Mouse (Mus musculus) cerebellum, adult 9-11 months (tissue): Measurements from ENCODE around the gene Hsph1.

Source experiments
- DNase-seq: peaks from one replicate; pipeline ENCODE4 v3.0.0; 2022

Gene Hsph1

DNA sequence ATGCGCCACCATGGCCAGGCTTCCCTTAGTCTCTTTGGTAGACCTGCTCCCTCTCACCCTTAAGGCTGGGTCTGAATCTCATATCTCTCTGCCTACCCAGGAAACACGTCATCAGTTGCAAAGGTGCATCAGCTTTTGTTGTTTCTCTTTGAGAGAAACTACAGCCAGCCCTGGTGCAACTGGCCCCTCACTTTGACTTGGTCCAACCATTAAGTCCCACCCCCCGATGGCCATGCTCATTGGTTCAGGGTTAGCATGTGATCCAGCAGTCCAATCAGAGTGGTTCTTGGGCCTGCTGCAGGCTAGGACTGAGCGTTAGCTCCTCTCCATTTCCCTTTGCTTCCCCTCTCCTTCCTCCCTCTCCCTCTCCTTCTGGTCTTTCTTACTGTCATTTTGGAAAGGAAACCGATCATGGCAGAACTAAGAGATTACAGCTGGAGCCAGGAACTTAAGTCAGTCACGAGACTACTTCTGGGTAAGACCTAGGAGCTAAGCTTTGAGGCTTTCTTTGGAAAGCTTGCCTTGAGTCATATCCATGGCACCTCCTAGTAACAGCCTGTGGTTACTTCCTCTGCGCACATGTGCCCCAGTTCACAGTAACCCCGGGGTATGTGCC lies 5.2 kb upstream of the Hsph1 start:
- no peak for DNase-seq

DNA sequence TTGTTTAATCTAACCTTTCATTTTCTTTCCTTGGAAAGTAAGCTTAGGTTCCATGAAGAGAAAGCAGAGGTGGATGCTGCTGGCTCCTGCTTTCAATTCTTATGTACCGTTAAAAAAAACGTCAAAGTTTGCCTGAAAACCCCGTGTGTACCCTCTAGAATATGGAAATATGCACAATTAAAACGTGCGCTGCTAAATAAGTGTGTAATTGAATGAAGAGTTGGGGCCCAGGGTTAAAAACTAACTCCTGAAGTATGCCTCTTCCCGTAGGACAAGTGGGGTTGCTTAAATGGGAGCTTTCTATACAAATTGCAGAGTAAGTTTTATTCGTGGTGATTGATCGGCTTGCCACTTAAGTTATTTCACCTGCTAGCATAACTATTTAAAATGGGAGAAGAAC lies 1.1 kb upstream of the Hsph1 start:
- peak; percentile 17 for DNase-seq

DNA sequence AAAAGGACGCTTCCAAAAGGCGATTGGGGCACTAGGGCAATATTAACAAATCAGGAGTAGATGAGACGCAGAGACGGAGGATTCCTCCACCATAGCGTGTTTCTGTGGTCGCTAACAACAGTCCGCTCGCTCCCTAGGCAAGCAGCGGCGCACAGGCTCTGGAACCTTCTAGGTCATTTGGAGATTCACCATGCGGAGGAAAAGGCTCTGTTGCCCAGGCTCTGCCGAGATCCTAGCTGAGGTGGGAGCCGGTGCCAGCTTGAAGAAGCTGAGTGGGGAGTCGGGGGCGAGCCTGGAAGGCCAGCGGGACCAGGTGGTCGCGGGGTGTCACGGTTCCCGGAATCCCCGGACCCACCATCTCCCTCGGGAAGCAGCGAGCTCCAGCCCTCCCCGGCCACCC lies 620 bp downstream of the Hsph1 start:
- DNase-seq, result no peak

DNA sequence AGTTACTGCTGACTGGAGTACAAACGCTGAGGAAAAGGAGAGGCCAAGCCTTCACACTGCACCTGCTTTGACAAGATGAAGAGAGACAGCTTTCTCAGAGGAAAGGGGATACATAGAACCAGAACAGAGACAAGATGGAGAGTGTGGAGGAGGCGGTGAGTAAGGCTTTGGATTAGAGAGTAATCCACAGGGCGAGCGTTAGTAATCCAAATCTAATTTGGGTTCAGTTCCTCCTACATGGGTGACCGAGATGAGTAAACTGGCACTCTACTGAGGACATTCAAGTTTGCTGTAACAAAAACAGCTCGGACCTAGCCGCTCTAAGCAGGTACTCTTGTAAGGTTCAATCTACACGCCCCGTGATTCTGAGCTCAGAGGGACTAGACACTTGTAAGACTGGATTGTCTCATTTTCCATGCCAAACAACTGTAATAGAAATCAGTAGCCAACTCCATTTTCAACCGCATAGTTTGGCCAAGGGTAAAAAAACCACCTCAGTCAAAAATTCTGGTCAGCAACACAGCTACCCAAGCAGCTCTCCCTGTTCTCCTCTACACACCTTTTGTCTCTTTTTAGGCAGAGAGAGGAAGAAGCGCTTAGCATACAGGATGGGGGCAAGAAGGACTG lies 1.7 kb downstream of the Hsph1 start:
- DNase-seq, result no peak

DNA sequence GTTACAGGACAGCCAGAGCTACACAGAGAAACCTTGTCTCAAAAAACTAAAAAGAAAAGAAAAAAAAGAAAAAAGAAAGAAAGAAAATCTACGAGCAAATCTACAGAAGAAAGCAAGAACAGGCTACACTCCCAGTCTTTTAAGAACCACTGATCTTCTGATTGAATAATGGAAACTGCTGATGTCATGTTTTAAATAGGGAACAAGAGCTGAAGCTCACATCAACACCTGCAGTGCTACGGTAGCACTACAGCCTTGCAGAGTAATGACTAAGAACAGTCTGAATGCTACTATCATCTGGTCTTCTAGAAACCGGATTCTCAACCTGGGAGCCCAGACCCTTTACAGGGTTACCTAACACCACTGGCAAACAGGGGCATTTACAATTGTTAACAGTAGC lies 10.6 kb downstream of the Hsph1 start:
- no peak for DNase-seq

DNA sequence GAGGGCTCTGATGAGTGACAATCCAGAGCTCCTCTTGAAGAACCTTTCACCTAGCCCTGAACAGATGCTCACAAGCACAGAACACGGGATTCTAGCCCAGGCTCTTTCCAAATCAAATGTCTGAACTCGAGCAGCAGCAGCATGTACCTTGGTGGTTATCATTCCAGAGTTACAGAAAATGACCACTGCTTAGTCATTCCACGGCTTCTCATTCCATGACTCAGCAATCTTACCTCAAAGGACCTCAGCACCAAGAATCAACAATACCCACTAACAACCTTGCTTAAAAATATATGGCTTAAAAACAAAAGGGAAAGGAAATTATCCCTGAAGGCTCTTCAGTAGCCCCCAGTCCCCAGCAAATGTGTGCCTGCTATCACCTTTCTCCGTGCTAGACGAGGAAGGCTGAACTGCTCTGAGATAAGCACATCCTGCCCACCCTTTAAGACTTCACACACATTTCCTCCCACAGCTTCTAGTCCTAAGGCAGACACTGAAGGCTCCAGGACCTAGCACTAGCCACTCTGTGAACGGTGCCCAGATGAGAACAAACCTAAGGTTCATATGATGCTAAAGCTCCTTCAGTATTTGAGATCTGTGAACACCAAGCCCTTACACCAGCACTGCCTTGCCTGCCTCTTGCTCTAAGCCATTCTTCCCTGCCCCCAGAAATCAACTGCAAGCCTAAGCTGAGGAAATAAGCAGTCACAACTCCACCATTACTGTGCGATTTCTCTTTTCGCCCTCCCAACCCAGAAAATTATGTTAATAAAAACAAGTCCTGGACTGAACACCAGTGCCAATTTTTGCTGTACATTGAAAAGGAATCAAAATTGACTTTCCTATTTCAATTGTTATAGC lies 12.1 kb downstream of the Hsph1 start:
- DNase-seq, result no peak

DNA sequence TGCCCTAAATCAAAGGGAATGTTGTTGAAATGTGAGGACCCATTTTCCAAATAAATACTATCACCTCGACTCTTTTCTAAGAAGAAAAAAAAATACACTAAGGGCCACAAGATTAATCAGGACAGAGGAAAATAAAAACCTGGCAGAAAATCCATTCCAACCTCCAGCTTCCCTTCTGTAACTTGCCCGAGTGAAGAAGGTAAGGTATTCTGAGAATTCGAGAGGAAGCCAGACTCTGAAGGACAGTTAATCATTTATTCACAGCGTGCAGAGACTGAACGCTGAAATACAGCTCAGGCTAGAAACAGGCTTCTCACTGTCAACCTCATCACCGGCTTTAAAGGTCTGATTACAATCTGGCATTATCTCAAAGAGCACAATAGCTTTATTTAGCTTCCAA lies 13.5 kb downstream of the Hsph1 start:
- no peak for DNase-seq

DNA sequence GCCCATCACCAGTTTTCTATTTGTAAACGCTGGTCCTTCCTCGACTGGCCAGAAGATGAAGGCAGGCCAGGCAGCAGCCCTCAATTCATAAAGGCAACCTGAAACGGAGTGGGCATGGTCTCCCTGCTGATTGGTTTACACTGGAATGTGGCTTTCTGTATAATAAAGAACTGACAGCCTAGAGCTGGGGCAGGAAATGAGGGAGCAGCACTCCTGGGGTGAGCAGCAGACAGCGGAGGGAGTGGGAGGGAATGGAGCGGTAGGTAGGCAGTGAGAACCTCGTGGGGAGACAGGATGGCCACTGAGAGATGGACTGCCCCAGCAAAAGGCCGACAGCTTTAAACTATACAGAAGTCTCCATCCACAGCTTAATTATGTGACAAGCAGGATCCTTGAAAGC lies 14.0 kb downstream of the Hsph1 start:
- DNase-seq, result no peak

DNA sequence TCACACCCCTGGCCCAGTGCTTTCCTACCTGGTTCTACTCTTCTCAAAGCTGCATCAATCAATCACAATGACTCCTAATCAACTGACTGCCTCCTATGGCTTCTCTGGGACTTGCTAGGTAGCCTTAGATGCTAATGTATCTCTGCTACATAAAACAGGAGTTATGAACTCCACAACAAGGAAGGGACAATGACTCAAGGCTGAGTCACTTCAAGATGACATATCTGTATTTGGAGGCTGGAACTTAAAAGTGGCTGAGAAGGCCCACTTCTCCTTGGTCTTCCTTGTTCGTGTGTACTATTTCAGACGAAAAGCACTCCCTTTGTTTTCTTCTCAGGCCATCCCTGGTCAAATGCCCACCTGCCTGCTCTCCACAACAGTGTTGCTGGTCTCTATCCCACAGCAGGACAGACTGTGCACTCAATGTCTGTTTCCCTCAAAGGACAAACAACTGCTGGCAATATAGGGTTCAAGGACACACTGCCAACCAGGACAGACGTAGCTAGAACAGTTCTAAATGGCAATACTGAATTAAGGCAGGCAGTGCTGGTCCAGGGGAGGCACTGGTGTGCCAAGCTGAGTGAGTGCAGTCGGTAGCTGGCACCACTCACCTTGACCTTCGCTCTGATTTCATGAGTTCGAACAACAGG lies 18.3 kb downstream of the Hsph1 start:
- no peak for DNase-seq

DNA sequence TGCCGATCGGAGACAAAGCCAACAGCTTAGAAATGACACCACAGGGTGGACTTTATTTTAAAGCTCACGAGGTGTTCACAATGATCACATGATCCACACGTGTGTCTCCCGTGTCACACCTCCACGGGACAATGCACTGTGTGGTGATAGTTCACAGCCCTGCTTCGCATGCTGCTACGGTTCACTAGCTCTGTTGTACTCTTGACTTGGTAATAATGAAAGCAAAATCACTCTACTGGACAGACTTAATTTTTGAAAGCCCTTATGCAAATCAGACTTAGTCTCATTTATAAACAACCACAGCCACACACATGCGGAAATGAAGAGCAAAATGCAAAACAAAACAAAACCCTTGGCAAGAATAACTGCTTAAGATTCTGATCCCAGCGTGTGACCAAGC lies 19.4 kb downstream of the Hsph1 start:
- DNase-seq, result no peak

DNA sequence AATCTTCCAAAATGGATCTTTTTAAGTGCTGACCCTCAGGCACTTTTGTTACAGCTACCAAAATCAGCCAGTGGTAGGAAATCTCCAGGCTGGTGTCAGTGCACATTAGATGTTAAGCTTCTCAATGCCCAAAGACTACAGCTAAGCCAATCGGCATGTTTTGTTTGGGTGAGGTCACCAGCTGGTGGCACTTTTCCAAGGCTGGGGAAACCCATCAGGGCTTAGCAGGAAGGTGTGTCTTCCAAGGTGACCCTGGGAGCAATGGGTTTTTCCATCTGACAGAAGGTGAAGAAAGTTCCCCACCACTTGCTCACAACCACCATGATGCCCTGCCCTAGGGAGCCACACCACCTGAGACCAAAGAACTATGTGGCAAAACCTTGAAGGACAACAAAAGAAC lies 20.0 kb downstream of the Hsph1 start:
- no peak for DNase-seq

DNA sequence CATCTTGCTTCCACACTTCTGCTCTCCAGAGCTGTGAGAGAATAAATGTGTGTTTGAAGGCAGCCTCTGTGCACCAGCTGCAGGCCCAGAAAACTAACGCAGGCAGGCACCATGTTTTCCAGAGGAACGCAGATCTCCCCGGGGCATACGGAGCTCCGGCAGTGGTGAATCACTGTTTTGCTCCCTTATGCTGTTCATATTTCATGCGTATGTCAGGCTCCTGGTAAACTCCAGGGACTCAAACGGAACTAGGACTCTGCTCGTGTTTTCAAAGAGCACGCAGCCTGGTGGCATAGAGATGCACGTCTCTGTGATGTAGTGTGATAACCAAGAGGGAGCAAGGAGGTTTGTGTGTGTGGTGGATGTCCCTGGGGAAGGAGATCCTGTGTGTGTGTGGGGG lies 23.4 kb downstream of the Hsph1 start:
- no peak for DNase-seq

DNA sequence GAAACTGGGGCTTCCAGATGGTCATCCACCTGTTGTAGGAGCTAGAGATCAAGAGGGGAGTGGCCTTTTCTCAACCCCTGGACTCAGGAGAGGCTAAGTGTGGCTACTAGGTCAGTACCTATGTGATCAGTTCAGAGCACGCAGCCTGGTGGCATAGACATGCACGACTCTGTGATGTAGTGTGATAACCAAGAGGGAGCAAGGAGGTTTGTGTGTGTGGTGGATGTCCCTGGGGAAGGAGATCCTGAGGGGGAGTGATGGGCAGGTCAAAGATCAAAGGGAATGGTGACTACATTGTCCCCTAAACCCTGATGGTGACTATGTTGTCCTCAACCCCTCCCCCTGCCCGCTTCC lies 24.0 kb downstream of the Hsph1 start:
- DNase-seq, result no peak

DNA sequence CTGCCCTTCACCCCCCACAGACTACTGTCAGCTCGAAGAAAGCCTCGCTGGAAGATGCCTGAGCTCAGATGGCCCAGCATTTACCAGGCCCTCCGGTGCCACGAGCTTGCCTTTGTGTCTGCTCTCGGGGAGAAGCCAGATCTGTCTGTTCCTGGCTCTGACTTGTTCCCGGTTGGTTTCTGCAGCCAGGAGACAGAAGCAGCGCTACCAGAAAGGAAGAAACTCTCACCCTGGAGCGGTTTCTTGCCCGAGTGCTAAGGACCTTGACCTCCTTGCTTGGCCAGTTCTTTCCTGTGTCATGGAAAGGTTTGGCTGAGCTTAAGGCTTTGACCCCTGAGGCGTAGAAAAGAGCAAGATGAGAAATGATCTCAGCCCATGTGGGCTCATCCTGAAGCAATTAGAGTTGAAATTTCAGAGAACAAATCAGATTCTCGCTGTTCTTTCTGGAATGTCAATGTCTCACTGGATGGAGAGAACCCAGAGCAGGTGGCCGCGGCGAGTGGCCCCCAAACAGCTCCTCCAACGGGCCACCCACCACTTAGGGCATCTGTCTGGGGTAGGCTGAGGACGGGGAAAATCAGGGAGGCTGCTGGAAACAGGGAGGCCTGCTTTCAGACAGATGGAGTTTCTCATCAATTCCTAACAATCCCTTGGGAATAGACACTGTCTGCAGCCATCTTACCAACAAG lies 24.6 kb downstream of the Hsph1 start:
- no peak for DNase-seq

DNA sequence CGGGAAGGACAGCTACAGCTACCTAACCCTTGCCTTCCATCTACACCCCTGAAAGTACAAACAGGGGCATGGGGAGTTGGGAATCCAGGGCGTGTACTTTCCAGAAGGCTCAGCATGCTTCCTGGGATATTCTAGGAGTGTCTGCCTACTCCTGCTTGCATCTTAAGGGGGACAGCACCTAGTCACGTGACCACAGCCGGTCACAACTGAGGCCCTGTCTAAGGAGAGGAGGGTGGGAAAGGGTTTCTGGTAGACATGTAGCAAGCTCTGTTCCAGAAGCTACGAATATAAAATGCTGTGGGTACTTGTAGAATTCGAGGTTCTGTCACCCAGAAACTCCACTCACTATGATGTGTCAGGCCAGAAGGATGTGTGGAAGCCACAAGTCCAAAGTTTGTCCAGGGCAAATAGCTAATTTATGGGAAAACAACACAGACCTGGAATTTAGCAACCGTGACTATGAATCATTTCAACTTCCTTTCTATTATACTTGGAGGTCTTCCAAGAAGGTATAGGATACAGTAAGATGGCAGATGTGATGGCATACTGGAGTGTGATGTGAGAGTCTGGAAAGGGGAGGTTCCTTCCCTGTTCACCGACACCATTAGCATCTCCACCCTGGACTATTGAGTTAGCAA lies 29.0 kb downstream of the Hsph1 start:
- no peak for DNase-seq

DNA sequence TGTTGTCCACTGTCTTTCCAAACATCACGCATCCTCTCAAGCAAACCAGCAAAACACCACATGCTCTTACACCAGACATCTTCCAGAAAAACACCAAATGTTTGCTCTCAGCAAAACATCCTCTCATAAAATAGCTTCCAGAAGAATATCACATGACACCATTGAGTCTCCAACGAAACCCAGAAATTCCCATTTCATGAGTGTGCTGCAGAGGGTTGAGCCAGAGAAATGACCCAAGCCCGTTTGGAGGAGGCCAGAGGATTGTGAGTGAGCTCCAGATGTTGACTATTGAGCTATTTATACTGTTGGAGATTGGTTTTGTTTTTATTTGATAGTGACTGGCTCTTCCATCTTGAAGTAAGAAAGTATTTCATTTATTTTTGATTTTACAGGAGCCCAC lies 32.9 kb downstream of the Hsph1 start:
- no peak for DNase-seq

DNA sequence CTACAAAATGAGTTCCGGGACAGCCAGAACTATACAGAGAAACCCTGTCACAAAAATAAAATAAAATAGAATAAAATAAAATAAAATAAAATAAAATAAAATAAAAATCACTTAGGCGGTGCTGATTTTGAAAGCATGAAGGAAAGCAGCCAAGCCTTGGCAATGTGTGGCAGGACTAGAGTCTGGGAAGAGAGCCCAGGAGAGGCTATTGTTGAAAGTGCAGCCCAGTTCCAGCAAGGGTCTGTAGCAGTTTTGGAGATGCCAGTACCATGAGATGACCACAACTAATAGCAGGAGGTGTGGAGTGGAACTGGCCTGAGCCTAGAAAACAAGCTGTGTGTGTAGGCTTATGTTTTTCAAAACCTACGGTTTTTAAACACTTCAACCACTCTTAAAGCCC lies 34.2 kb downstream of the Hsph1 start:
- no peak for DNase-seq

DNA sequence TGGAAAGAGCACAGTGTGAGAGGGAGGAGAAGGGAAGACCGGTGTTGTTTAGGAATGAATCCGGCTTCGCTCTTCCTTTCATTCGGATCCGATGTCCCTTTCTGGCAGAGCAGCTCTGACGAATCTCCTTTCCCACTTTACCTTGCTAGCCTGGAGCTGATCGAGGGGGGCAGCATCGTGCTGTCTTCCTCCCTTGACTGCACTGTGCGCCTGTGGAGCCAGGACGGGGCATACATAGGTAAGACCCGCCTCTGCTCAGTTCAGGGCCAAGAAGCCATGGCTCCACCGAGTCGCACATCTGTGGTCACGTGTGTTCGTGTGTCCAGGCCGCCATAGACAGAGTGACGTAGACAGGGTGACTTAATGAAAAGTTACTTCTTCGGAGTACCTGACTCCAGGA lies 38.8 kb downstream of the Hsph1 start:
- DNase-seq, result no peak

DNA sequence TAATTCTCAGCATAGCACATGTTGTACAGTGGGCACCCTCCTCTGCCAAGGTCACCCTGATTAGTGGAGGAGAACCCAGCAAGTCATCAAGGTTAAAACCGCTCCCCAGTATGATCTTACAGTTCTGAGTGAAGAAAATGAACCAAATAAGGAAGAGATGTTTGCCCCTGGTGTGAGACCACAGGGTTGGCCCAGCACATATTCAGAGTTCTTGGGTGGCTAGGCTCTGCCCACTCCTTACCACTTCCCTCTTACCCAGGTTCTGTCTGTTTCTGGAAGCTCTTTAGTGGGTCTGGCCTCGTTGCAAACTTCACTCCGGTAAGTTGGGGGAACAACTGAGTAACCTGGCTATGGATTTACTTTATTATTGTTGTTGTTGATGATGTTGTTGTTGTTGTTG lies 42.0 kb downstream of the Hsph1 start:
- DNase-seq, result no peak

DNA sequence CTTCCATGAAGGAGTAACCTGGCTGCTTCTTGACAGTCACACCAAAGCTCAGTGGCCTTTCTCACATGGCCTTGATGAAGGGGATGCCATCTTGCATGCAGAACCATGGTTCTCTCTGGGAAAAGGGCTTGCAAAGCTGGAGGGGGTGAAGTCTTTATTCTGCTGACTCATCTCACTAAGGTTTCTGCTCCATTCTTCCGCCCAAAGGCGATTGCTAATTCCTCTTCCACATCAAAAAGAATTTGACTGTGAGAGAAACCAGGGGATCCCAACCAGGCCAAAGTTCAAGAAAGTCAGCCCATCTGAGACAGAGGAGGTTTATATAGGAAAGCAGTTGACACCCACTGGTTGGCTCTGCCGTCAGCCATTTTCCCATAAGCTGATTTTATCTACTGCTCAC lies 46.2 kb downstream of the Hsph1 start:
- DNase-seq, result no peak

DNA sequence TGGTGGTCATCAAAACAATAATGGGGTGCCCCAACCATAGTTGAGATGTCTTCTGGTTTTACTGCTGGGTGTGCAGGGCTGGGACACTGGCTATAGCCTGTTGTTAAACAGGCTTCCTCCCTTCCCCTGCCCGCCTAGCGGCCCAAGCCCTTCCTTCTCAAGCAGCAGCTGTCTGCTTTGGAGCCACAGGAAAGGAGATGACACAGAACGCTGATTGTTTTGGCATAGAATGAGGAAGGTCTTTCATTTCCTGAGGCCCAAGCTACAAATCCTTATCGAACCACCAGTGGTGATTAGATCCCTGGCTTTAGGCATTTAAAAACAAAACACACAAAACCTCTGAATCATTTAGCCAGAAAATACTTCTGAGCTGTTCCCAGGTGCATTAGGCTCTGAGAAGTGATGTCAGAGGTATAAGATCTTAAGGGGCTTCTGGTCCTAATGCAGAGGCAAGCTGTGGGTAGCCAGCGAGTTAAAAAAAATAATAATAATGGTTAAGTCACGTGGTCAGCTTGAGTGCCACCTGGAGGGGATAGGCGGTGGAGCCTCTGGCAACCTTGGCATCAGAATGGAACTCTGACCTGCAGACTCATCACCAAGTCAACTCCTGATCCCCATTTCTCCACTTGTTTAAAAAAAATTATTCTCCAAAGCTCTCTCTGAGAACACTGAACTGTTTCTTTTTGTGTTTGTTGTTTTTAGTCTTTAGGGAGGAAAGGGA lies 47.2 kb downstream of the Hsph1 start:
- DNase-seq, result no peak

DNA sequence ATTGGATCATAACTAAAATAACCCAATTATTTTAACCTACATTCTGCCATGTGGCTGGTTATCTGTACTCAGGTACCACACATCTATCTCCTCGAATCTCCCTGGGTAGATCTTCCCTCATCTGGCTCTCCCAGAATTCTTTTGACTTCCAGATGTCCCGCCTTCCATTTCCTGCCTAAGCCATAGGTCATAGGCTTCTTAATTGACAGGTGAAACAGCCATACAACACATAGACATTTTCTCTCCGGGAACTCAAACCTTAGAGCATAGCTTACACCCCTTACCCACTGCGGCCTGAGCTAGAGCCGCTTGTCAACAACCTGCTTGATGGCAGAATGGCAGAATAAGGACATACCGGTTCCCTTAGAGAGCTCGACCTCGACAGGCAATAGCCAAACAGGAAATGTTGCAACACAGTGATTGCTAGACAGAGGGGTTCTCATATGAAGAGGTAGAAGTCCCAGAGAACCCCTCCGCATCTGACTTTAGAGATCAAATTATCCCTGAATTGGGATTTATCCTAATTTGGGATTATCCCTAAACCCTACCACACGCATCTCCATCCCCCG lies 48.8 kb downstream of the Hsph1 start:
- no peak for DNase-seq
